Mouse (Mus musculus): ENCODE measurements around the gene Catsperg2. TPM values are rescaled to one million over a fixed set of nuclear protein-coding genes. Genes with fewer than 3 reads are reported as not detected.
"Not testable (repeated sequence)": the region's sequence is repeated elsewhere in the genome, so short reads cannot be mapped to it uniquely, and the experiment has no call there.

Gene Catsperg2
- polyA plus RNA-seq, 1 experiment from 2014 or later: not detected

- DNase-seq (ENCODE audit: low spot score) (no peak), ATAC-seq (ENCODE audit: insufficient number of reproducible peaks, low FRiP score, low TSS enrichment, low read depth) (no peak)
- Histone ChIP-seq H3K27ac (replicated peaks; ENCODE audit: low read depth, low read length) (no peak overlapping the region), H3K36me3 (ENCODE audit: control insufficient read depth, insufficient read depth, low read length) (no peaks in the 10 kb centered on the region), H3K4me3 (ENCODE audit: low read depth, low read length) (no peak overlapping the region), H3K4me2 (ENCODE audit: low read depth, severe bottlenecking) (no peak overlapping the region), H3K27me3 (ENCODE audit: control insufficient read depth, insufficient read depth, low read length) (no peaks in the 10 kb centered on the region), H3K9me3 (ENCODE audit: control insufficient read depth, low read length) (no peaks in the 10 kb centered on the region), H3K4me1 (ENCODE audit: control insufficient read depth, insufficient read depth, low read length) (no peaks in the 10 kb centered on the region), H3K9ac (ENCODE audit: low read length) (no peak overlapping the region)
- WGBS: 79% methylated on average over 5 of the region's 5 CpGs
Observed at GRCm38 (mm10) chr7:29760476-29760875, 33.6 kb upstream of the Catsperg2 start.

- Histone ChIP-seq H3K9ac (ENCODE audit: low read length) (no peak overlapping the region), H3K27ac (replicated peaks; ENCODE audit: low read depth, low read length) (no peak overlapping the region), H3K4me1 (ENCODE audit: control insufficient read depth, insufficient read depth, low read length) (no peaks in the 10 kb centered on the region), H3K9me3 (ENCODE audit: control insufficient read depth, low read length) (no peaks in the 10 kb centered on the region), H3K4me3 (ENCODE audit: low read depth, low read length) (no peak overlapping the region), H3K36me3 (ENCODE audit: control insufficient read depth, insufficient read depth, low read length) (no peaks in the 10 kb centered on the region), H3K4me2 (ENCODE audit: low read depth, severe bottlenecking) (no peak overlapping the region), H3K27me3 (ENCODE audit: control insufficient read depth, insufficient read depth, low read length) (no peaks in the 10 kb centered on the region)
- DNase-seq (ENCODE audit: low spot score): no peak
- no peak for ATAC-seq (ENCODE audit: insufficient number of reproducible peaks, low FRiP score, low TSS enrichment, low read depth)
- 79% methylated on average over 3 of the region's 3 CpGs for WGBS
Observed at GRCm38 (mm10) chr7:29742258-29742657, 15.4 kb upstream of the Catsperg2 start.

GRCm38 (mm10) chr7:29728055-29728454 lies 1.2 kb upstream of the Catsperg2 start:
- no peak overlapping the region for H3K4me2 ChIP-seq (ENCODE audit: low read depth, severe bottlenecking)
- H3K9ac ChIP-seq (ENCODE audit: low read length): no peak overlapping the region
- no peak overlapping the region for H3K4me3 ChIP-seq (ENCODE audit: low read depth, low read length)
- no peak for ATAC-seq (ENCODE audit: insufficient number of reproducible peaks, low FRiP score, low TSS enrichment, low read depth)
- DNase-seq (ENCODE audit: low spot score): no peak
- no peak overlapping the region for H3K27ac ChIP-seq (replicated peaks; ENCODE audit: low read depth, low read length)
- no peaks in the 10 kb centered on the region; the same call in 1 of the 2 replicates for H3K9me3 ChIP-seq (ENCODE audit: control insufficient read depth, low read length)
- no peaks in the 10 kb centered on the region for H3K27me3 ChIP-seq (ENCODE audit: control insufficient read depth, insufficient read depth, low read length)
- WGBS: 87% methylated on average over 2 of the region's 2 CpGs
- no peaks in the 10 kb centered on the region for H3K36me3 ChIP-seq (ENCODE audit: control insufficient read depth, insufficient read depth, low read length)
- H3K4me1 ChIP-seq (ENCODE audit: control insufficient read depth, insufficient read depth, low read length): no peaks in the 10 kb centered on the region

GRCm38 (mm10) chr7:29725461-29726142 lies 1.2 kb downstream of the Catsperg2 start:
- not testable (repeated sequence) for ATAC-seq (ENCODE audit: insufficient number of reproducible peaks, low FRiP score, low TSS enrichment, low read depth); H3K9ac ChIP-seq (ENCODE audit: low read length); H3K9me3 ChIP-seq (ENCODE audit: control insufficient read depth, low read length); H3K4me1 ChIP-seq (ENCODE audit: control insufficient read depth, insufficient read depth, low read length); H3K27me3 ChIP-seq (ENCODE audit: control insufficient read depth, insufficient read depth, low read length); H3K4me3 ChIP-seq (ENCODE audit: low read depth, low read length); H3K4me2 ChIP-seq (ENCODE audit: low read depth, severe bottlenecking); H3K27ac ChIP-seq (replicated peaks; ENCODE audit: low read depth, low read length); H3K36me3 ChIP-seq (ENCODE audit: control insufficient read depth, insufficient read depth, low read length)
- 22% methylated on average over 16 of the region's 17 CpGs for WGBS
- DNase-seq (ENCODE audit: low spot score): peak; percentile 29

- not testable (repeated sequence) for H3K36me3 ChIP-seq (ENCODE audit: control insufficient read depth, insufficient read depth, low read length); H3K4me2 ChIP-seq (ENCODE audit: low read depth, severe bottlenecking); DNase-seq (ENCODE audit: low spot score); H3K4me1 ChIP-seq (ENCODE audit: control insufficient read depth, insufficient read depth, low read length); H3K27ac ChIP-seq (replicated peaks; ENCODE audit: low read depth, low read length); H3K4me3 ChIP-seq (ENCODE audit: low read depth, low read length); H3K9ac ChIP-seq (ENCODE audit: low read length); H3K27me3 ChIP-seq (ENCODE audit: control insufficient read depth, insufficient read depth, low read length); ATAC-seq (ENCODE audit: insufficient number of reproducible peaks, low FRiP score, low TSS enrichment, low read depth); H3K9me3 ChIP-seq (ENCODE audit: control insufficient read depth, low read length)
- 97% methylated on average over 2 of the region's 2 CpGs for WGBS
Observed at GRCm38 (mm10) chr7:29708891-29709290, 17.9 kb downstream of the Catsperg2 start.

GRCm38 (mm10) chr7:29695231-29695630 lies 31.6 kb downstream of the Catsperg2 start:
- H3K4me1 ChIP-seq (ENCODE audit: control insufficient read depth, insufficient read depth, low read length); ATAC-seq (ENCODE audit: insufficient number of reproducible peaks, low FRiP score, low TSS enrichment, low read depth); H3K36me3 ChIP-seq (ENCODE audit: control insufficient read depth, insufficient read depth, low read length); H3K4me3 ChIP-seq (ENCODE audit: low read depth, low read length); H3K27me3 ChIP-seq (ENCODE audit: control insufficient read depth, insufficient read depth, low read length); H3K9me3 ChIP-seq (ENCODE audit: control insufficient read depth, low read length); H3K4me2 ChIP-seq (ENCODE audit: low read depth, severe bottlenecking); H3K27ac ChIP-seq (replicated peaks; ENCODE audit: low read depth, low read length); H3K9ac ChIP-seq (ENCODE audit: low read length); DNase-seq (ENCODE audit: low spot score): not testable (repeated sequence)
- 87% methylated on average over 3 of the region's 3 CpGs for WGBS

- DNase-seq (ENCODE audit: low spot score): no peak
- H3K4me2 ChIP-seq (ENCODE audit: low read depth, severe bottlenecking): no peak overlapping the region
- ATAC-seq (ENCODE audit: insufficient number of reproducible peaks, low FRiP score, low TSS enrichment, low read depth): no peak
- no peak overlapping the region for H3K27ac ChIP-seq (replicated peaks; ENCODE audit: low read depth, low read length)
- H3K9me3 ChIP-seq (ENCODE audit: control insufficient read depth, low read length): no peaks in the 10 kb centered on the region; the same call in 1 of the 2 replicates
- no peaks in the 10 kb centered on the region for H3K27me3 ChIP-seq (ENCODE audit: control insufficient read depth, insufficient read depth, low read length)
- H3K9ac ChIP-seq (ENCODE audit: low read length): no peak overlapping the region
- H3K4me3 ChIP-seq (ENCODE audit: low read depth, low read length): no peak overlapping the region
- no peaks in the 10 kb centered on the region for H3K36me3 ChIP-seq (ENCODE audit: control insufficient read depth, insufficient read depth, low read length)
- H3K4me1 ChIP-seq (ENCODE audit: control insufficient read depth, insufficient read depth, low read length): no peaks in the 10 kb centered on the region
- 60% methylated on average over 3 of the region's 3 CpGs for WGBS
Observed at GRCm38 (mm10) chr7:29681868-29682267, 45.0 kb downstream of the Catsperg2 start.

All from limb, embryonic 11.5 days (tissue).